ENCODE assay signal across 9 mouse cellular contexts in the genomic region with DNA sequence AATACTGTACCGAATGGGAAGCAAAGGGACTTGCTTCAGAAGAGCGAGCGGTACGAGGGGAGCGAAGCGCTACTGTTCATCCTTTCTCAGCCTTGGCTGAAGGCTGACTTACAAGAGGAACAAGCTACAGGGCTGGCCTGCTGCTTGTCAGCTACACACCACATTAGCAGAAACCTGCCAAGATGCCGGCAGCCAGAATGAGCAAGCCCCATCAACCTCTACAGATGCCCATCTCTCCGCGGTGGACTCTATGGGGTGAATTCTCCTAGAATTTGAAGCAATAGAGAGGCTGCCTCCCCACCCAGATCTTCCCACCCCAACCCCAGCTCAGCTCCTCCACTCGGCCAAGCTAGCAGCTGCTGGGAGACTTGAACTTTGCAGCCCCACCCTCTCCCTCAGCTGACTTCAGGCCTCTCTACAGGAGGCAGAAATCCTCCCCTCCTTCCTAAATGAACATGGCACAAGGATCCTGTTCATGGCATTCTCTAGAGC. TPM values are rescaled to one million over a fixed set of nuclear protein-coding genes. Genes with fewer than 3 reads are reported as not detected.
DNase-seq lines count a peak whose midpoint lies in the region; ATAC-seq lines count a peak whose summit lies in the region.
"Had no signal": no experiment of that assay in that cellular context is flagged by ENCODE, and none has a peak within 500 bp of the region (broad histone marks: within the 10 kb centered on the region; RNA-seq: fewer than 3 reads in every experiment).

No protein-coding gene starts in this region.

- WGBS in liver, embryonic 12.5 days (ENCODE audit: insufficient replicate concordance), result 75% methylated on average over 10 of the region's 10 CpGs
- WGBS in hindbrain, embryonic 14.5 days, result 77% methylated on average over 10 of the region's 10 CpGs
- WGBS in neural tube, embryonic 13.5 days, result 79% methylated on average over 10 of the region's 10 CpGs

- H3K4me2 ChIP-seq in liver, embryonic 12.5 days, result no peak overlapping the region
- H3K4me2 ChIP-seq in hindbrain, embryonic 14.5 days (replicated peaks), result no peak overlapping the region
- H3K4me2 ChIP-seq in neural tube, embryonic 13.5 days, result no peak overlapping the region
- H3K4me2 ChIP-seq: limb, embryonic 12.5 days had no signal

- peaks cover 21% of the 10 kb centered on the region for H3K36me3 ChIP-seq in liver, embryonic 12.5 days
- 0 out of 2 replicates have a peak, but pooled peaks cover 4% of the 10 kb centered on the region for H3K36me3 ChIP-seq in hindbrain, embryonic 14.5 days (replicated peaks; ENCODE audit: control insufficient read depth, insufficient read depth)
- peaks cover 3% of the 10 kb centered on the region; the same call in 1 of the 2 replicates for H3K36me3 ChIP-seq in neural tube, embryonic 13.5 days

- peak overlapping the region; percentile 8 for H3K9ac ChIP-seq in liver, embryonic 12.5 days
- no peak overlapping the region for H3K9ac ChIP-seq in hindbrain, embryonic 14.5 days
- 0 out of 2 replicates have a peak overlapping the region, but pooled peaks have one; percentile 13 for H3K9ac ChIP-seq in neural tube, embryonic 13.5 days
- H3K9ac ChIP-seq: limb, embryonic 12.5 days had no signal

- no peak for ATAC-seq in liver, embryonic 12.5 days
- ATAC-seq in hindbrain, embryonic 14.5 days (ENCODE audit: low FRiP score), result no peak
- 0 out of 2 replicates have a peak, but pooled peaks have one; percentile 1 for ATAC-seq in neural tube, embryonic 13.5 days (ENCODE audit: low read depth)

- H3K9me3 ChIP-seq in liver, embryonic 12.5 days (replicated peaks), result no peaks in the 10 kb centered on the region
- H3K9me3 ChIP-seq in hindbrain, embryonic 14.5 days (ENCODE audit: control insufficient read depth, low read length), result no peaks in the 10 kb centered on the region
- no peaks in the 10 kb centered on the region for H3K9me3 ChIP-seq in neural tube, embryonic 13.5 days
- H3K9me3 ChIP-seq: limb, embryonic 12.5 days had no signal

- H3K4me1 ChIP-seq in liver, embryonic 12.5 days, result peaks cover 80% of the 10 kb centered on the region
- H3K4me1 ChIP-seq in hindbrain, embryonic 14.5 days (replicated peaks; ENCODE audit: control insufficient read depth, insufficient read depth, low read length), result peaks cover 54% of the 10 kb centered on the region
- peaks cover 92% of the 10 kb centered on the region for H3K4me1 ChIP-seq in neural tube, embryonic 13.5 days (replicated peaks)

- H3K4me3 ChIP-seq in liver, embryonic 12.5 days, result no peak overlapping the region
- H3K4me3 ChIP-seq in hindbrain, embryonic 14.5 days (replicated peaks; ENCODE audit: low read length), result no peak overlapping the region
- H3K4me3 ChIP-seq in neural tube, embryonic 13.5 days, result no peak overlapping the region
- H3K4me3 ChIP-seq: limb, embryonic 12.5 days had no signal

- H3K27me3 ChIP-seq in liver, embryonic 12.5 days (replicated peaks), result no peaks in the 10 kb centered on the region
- no peaks in the 10 kb centered on the region for H3K27me3 ChIP-seq in hindbrain, embryonic 14.5 days (ENCODE audit: control insufficient read depth, insufficient read depth, low read length)
- no peaks in the 10 kb centered on the region for H3K27me3 ChIP-seq in neural tube, embryonic 13.5 days
- H3K27me3 ChIP-seq: limb, embryonic 12.5 days had no signal

- peak overlapping the region; percentile 33 for H3K27ac ChIP-seq in liver, embryonic 12.5 days
- H3K27ac ChIP-seq in hindbrain, embryonic 14.5 days, result peak overlapping the region; percentile 38; the same call in 1 of the 2 replicates
- H3K27ac ChIP-seq in neural tube, embryonic 13.5 days (replicated peaks), result peak overlapping the region; percentile 80

- peak; percentile 59 to 63 for DNase-seq in cerebellum, postnatal 10 days
- no peak for DNase-seq in cerebellum, adult 8-10 months
- no peak for DNase-seq in liver
- no peak for DNase-seq in hindbrain, embryonic 14.5 days (ENCODE audit: low spot score)
- no peak for DNase-seq in embryo, embryonic 11 days
- no peak for DNase-seq in Muller cell, postnatal 12 days (ENCODE audit: inconsistent ontology term)

RNA-seq across cellular contexts. Expression of gene Tet3, which starts 46.5 kb away (rescaled TPM):
- 12.1 and 14.8 TPM in 2 replicates for polyA plus RNA-seq in liver, embryonic 12.5 days (2016; fragmentation: Nextera tagmentation; extraction: Ambion mirVana)
- polyA plus RNA-seq in hindbrain, embryonic 14.5 days (2014; fragmentation: Nextera tagmentation; extraction: Ambion mirVana), result 43.6 and 52.2 TPM in 2 replicates
- 79.0 and 79.2 TPM in 2 replicates for polyA plus RNA-seq in neural tube, embryonic 13.5 days (2015; fragmentation: Nextera tagmentation; extraction: Ambion mirVana)

Comparison
In these comparisons a context has a peak if more than half of its experiments do, and no peak if none do; other contexts are left out.
1. DNase-seq: peak in cerebellum, postnatal 10 days (2 of 2); none in cerebellum, adult 8-10 months (single experiment), liver (single experiment), hindbrain, embryonic 14.5 days (single experiment), embryo, embryonic 11 days (single experiment) and Muller cell, postnatal 12 days (single experiment).
2. Peak in every context shown above with its lines, with median percentiles within 50 percentile points of each other: H3K27ac ChIP-seq.